Mouse (Mus musculus) midbrain, embryonic 11.5 days (tissue): ENCODE results near the gene Gm45140. TPM values are rescaled to one million over a fixed set of nuclear protein-coding genes. Genes with fewer than 3 reads are reported as not detected.

Experiments
- ATAC-seq: fragments of 200-750 bp; cut with Nextera tagmentation; 2 replicates; pipeline ENCODE4 v1.8.0; 2017; ENCODE audit warnings: moderate TSS enrichment, moderate library complexity; ENCODE audit not compliant: low FRiP score
- DNase-seq: peaks from one replicate; pipeline ENCODE4 v3.0.0; 2015; ENCODE audit warnings: low spot score; ENCODE audit errors: missing footprints
- H3K27ac ChIP-seq: fragments of 300-500 bp; sonication (generic); 2 replicates; pipeline ENCODE4 v1.5.1; 2014; ENCODE audit warnings: low read depth, low read length
- H3K27me3 ChIP-seq: fragments of 300-500 bp; sonication (generic); 2 replicates; pipeline ENCODE4 v1.6.1; 2014; ENCODE audit warnings: mild to moderate bottlenecking, low read length, moderate library complexity, mixed read lengths; ENCODE audit not compliant: control insufficient read depth, insufficient read depth
- H3K36me3 ChIP-seq: fragments of 300-500 bp; sonication (generic); 2 replicates; pipeline ENCODE4 v1.6.1; 2014; ENCODE audit warnings: mild to moderate bottlenecking, low read length, moderate library complexity, mixed read lengths; ENCODE audit not compliant: control insufficient read depth, insufficient read depth
- H3K4me1 ChIP-seq: fragments of 300-500 bp; sonication (generic); 2 replicates; pipeline ENCODE4 v1.6.1; 2014; ENCODE audit warnings: low read length; ENCODE audit not compliant: control insufficient read depth, insufficient read depth
- H3K4me2 ChIP-seq: fragments of 300-500 bp; sonication (generic); 2 replicates; pipeline ENCODE4 v1.6.1; 2014; ENCODE audit warnings: mild to moderate bottlenecking, moderate library complexity
- H3K4me3 ChIP-seq: fragments of 300-500 bp; sonication (generic); 2 replicates; pipeline ENCODE4 v1.5.1; 2014; ENCODE audit warnings: low read depth, low read length
- H3K9ac ChIP-seq: fragments of 300-500 bp; sonication (generic); 2 replicates; pipeline ENCODE4 v1.6.1; 2014; ENCODE audit warnings: low read length
- H3K9me3 ChIP-seq: fragments of 300-500 bp; sonication (generic); 2 replicates; pipeline ENCODE4 v1.6.1; 2016; ENCODE audit warnings: low read length; ENCODE audit not compliant: control insufficient read depth
- WGBS: fragments of 180-500 bp; shearing (Covaris S2); extraction: QIAGEN DNeasy Blood & Tissue Kit; methylation state at CpG from one replicate; pipeline ENCODE4 v1.1.7; 2014; 5-methylcytosine and 5-hydroxymethylcytosine counted together
- polyA plus RNA-seq: library from polyadenylated mRNA; unstranded; fragments of >200 nt; fragmentation: Nextera tagmentation; extraction: Ambion mirVana; gene quantifications from 2 replicates; pipeline ENCODE4 v1.2.1, GENCODE M21; 2014

Gene Gm45140
- polyA plus RNA-seq, 1 experiment from 2014 or later = 1.9 TPM

GRCm38 (mm10) chr6:87838551-87839197 is 3.1 kb upstream of the Gm45140 start, which contains the start of gene Isy1:
Isy1 (minus strand) TSS chr6:87838798.
- H3K27me3 ChIP-seq = no peaks in the 10 kb centered on the region
- DNase-seq (peak; percentile 99), ATAC-seq (peak; percentile 96)
- peak within 1 kb of the TSS; percentile 90 for H3K27ac ChIP-seq
- H3K4me1 ChIP-seq = peaks cover 3% of the 10 kb centered on the region
- H3K4me2 ChIP-seq = peak within 1 kb of the TSS; percentile 78
- peaks cover 13% of the 10 kb centered on the region for H3K36me3 ChIP-seq
- H3K4me3 ChIP-seq = peak within 1 kb of the TSS; percentile 71
- under 1% methylated on average over 46 of the region's 46 CpGs for WGBS
- peak within 1 kb of the TSS; percentile 94 for H3K9ac ChIP-seq
- H3K9me3 ChIP-seq = no peaks in the 10 kb centered on the region

GRCm38 (mm10) chr6:87820366-87820765 is 15.2 kb downstream of the Gm45140 start:
- Histone ChIP-seq H3K27me3 (no peaks in the 10 kb centered on the region), H3K4me1 (no peaks in the 10 kb centered on the region)

GRCm38 (mm10) chr6:87814486-87814885 is 21.1 kb downstream of the Gm45140 start:
- Histone ChIP-seq H3K36me3 (peaks cover 14% of the 10 kb centered on the region), H3K9me3 (no peaks in the 10 kb centered on the region), H3K4me2 (no peak overlapping the region), H3K4me1 (peaks cover 8% of the 10 kb centered on the region), H3K27ac (no peak overlapping the region), H3K4me3 (no peak overlapping the region), H3K9ac (no peak overlapping the region), H3K27me3 (no peaks in the 10 kb centered on the region)
- 93% methylated on average over 5 of the region's 5 CpGs for WGBS
- DNase-seq (peak; percentile 56), ATAC-seq (no peak)

More at GRCm38 (mm10) chr6:87820366-87820765, 15.2 kb downstream of the Gm45140 start:
- Histone ChIP-seq H3K36me3 (peaks cover 46% of the 10 kb centered on the region), H3K4me3 (no peak overlapping the region), H3K4me2 (no peak overlapping the region), H3K9me3 (no peaks in the 10 kb centered on the region), H3K9ac (no peak overlapping the region), H3K27ac (no peak overlapping the region)
- ATAC-seq = no peak
- 93% methylated on average over 2 of the region's 2 CpGs for WGBS
- peak; percentile 71 for DNase-seq

GRCm38 (mm10) chr6:87812656-87813055 is 22.9 kb downstream of the Gm45140 start:
- DNase-seq (peak; percentile 81), ATAC-seq (no peak)
- peak overlapping the region; percentile 63 for H3K4me3 ChIP-seq
- no peaks in the 10 kb centered on the region for H3K27me3 ChIP-seq
- H3K4me2 ChIP-seq = peak overlapping the region; percentile 95
- 96% methylated on average over 1 of the region's 1 CpGs for WGBS
- H3K27ac ChIP-seq = no peak overlapping the region
- H3K9me3 ChIP-seq = no peaks in the 10 kb centered on the region
- peaks cover 4% of the 10 kb centered on the region for H3K36me3 ChIP-seq
- peaks cover 8% of the 10 kb centered on the region for H3K4me1 ChIP-seq
- H3K9ac ChIP-seq = no peak overlapping the region; the same call in 1 of the 2 replicates

- Histone ChIP-seq H3K9me3 (no peaks in the 10 kb centered on the region), H3K27me3 (no peaks in the 10 kb centered on the region)
These were observed 23.8 kb downstream of the Gm45140 start, which contains the start of gene Rab43 for GRCm38 (mm10) chr6:87811675-87812338. Rab43 (minus strand) TSS chr6:87812164.

GRCm38 (mm10) chr6:87810713-87811669 is 24.6 kb downstream of the Gm45140 start:
- under 1% methylated on average over 77 of the region's 77 CpGs for WGBS
- DNase-seq (peak; percentile 98), ATAC-seq (peak; percentile 77)
- H3K27me3 ChIP-seq = no peaks in the 10 kb centered on the region
- H3K27ac ChIP-seq = no peak overlapping the region; the same call in 1 of the 2 replicates
- peak overlapping the region; percentile 77 for H3K9ac ChIP-seq
- no peaks in the 10 kb centered on the region for H3K36me3 ChIP-seq
- H3K4me1 ChIP-seq = peaks cover 8% of the 10 kb centered on the region
- peak overlapping the region; percentile 95 for H3K4me2 ChIP-seq
- H3K9me3 ChIP-seq = no peaks in the 10 kb centered on the region
- H3K4me3 ChIP-seq = peak overlapping the region; percentile 63

More at GRCm38 (mm10) chr6:87811675-87812338, 23.8 kb downstream of the Gm45140 start, which contains the start of gene Rab43:
- peak; percentile 99 for DNase-seq
- Histone ChIP-seq H3K4me3 (peak within 1 kb of the TSS; percentile 63), H3K27ac (no peak within 1 kb of the TSS; the same call in 1 of the 2 replicates), H3K4me2 (peak within 1 kb of the TSS; percentile 95), H3K36me3 (no peaks in the 10 kb centered on the region), H3K4me1 (peaks cover 8% of the 10 kb centered on the region), H3K9ac (peak within 1 kb of the TSS; percentile 77)
- peak; percentile 96 for ATAC-seq
- WGBS = under 1% methylated on average over 52 of the region's 56 CpGs

GRCm38 (mm10) chr6:87810311-87810710 is 25.3 kb downstream of the Gm45140 start:
- Histone ChIP-seq H3K9ac (peak overlapping the region; percentile 77), H3K36me3 (no peaks in the 10 kb centered on the region), H3K4me3 (peak overlapping the region; percentile 63), H3K4me2 (peak overlapping the region; percentile 95), H3K9me3 (no peaks in the 10 kb centered on the region), H3K4me1 (peaks cover 8% of the 10 kb centered on the region), H3K27ac (no peak overlapping the region), H3K27me3 (no peaks in the 10 kb centered on the region)
- no peak for ATAC-seq
- WGBS = 37% methylated on average over 6 of the region's 6 CpGs
- peak; percentile 84 for DNase-seq

GRCm38 (mm10) chr6:87809651-87810161 is 25.9 kb downstream of the Gm45140 start:
- no peaks in the 10 kb centered on the region for H3K27me3 ChIP-seq
- H3K9ac ChIP-seq = no peak overlapping the region
- H3K36me3 ChIP-seq = no peaks in the 10 kb centered on the region
- no peak overlapping the region for H3K27ac ChIP-seq
- 86% methylated on average over 6 of the region's 6 CpGs for WGBS
- DNase-seq (peak; percentile 79), ATAC-seq (no peak)
- H3K4me1 ChIP-seq = peaks cover 8% of the 10 kb centered on the region
- no peak overlapping the region for H3K4me2 ChIP-seq
- H3K4me3 ChIP-seq = no peak overlapping the region
- H3K9me3 ChIP-seq = no peaks in the 10 kb centered on the region
